Mouse (Mus musculus) midbrain, embryonic 16.5 days (tissue): Measurements from ENCODE around the gene Chrna10. TPM values are rescaled to one million over a fixed set of nuclear protein-coding genes. Genes with fewer than 3 reads are reported as not detected.

Source experiments
- ATAC-seq: fragments of 200-750 bp; cut with Nextera tagmentation; 2 replicates; pipeline ENCODE4 v1.8.0; 2017; ENCODE audit warnings: moderate TSS enrichment
- H3K27ac ChIP-seq: fragments of 300-500 bp; sonication (generic); 2 replicates; pipeline ENCODE4 v1.5.1; 2014; ENCODE audit warnings: mild to moderate bottlenecking, low read length, mixed read lengths
- H3K27me3 ChIP-seq: fragments of 300-500 bp; sonication (generic); 2 replicates; pipeline ENCODE4 v1.6.1; 2014; ENCODE audit warnings: low read depth, low read length, mixed read lengths; ENCODE audit not compliant: control insufficient read depth, insufficient read depth
- H3K36me3 ChIP-seq: fragments of 300-500 bp; sonication (generic); 2 replicates; pipeline ENCODE4 v1.6.1; 2014; ENCODE audit warnings: mild to moderate bottlenecking, low read length, moderate library complexity, mixed read lengths; ENCODE audit not compliant: control insufficient read depth, insufficient read depth
- H3K4me1 ChIP-seq: fragments of 300-500 bp; sonication (generic); 2 replicates; pipeline ENCODE4 v1.6.1; 2014; ENCODE audit warnings: mild to moderate bottlenecking, low read length, mixed read lengths; ENCODE audit not compliant: control insufficient read depth, insufficient read depth
- H3K4me2 ChIP-seq: fragments of 300-500 bp; sonication (generic); 2 replicates; pipeline ENCODE4 v1.6.1; 2014; ENCODE audit warnings: mild to moderate bottlenecking, low read length, mixed read lengths
- H3K4me3 ChIP-seq: fragments of 300-500 bp; sonication (generic); 2 replicates; pipeline ENCODE4 v1.5.1; 2014; ENCODE audit warnings: low read depth, mild to moderate bottlenecking, low read length, moderate library complexity, mixed read lengths
- H3K9ac ChIP-seq: fragments of 300-500 bp; sonication (generic); 2 replicates; pipeline ENCODE4 v1.6.1; 2014; ENCODE audit warnings: low read depth, low read length, mixed read lengths
- H3K9me3 ChIP-seq: fragments of 300-500 bp; sonication (generic); replicated peaks from 2 replicates; pipeline ENCODE4 v1.6.1; 2014; ENCODE audit warnings: mild to moderate bottlenecking, low read length, mixed read lengths; ENCODE audit not compliant: control insufficient read depth, poor library complexity, severe bottlenecking
- WGBS: fragments of 180-500 bp; shearing (Covaris S2); extraction: QIAGEN DNeasy Blood & Tissue Kit; methylation state at CpG from one replicate; pipeline ENCODE4 v1.1.7; 2014; 5-methylcytosine and 5-hydroxymethylcytosine counted together
- polyA plus RNA-seq: library from polyadenylated mRNA; unstranded; fragments of >200 nt; fragmentation: Nextera tagmentation; extraction: Ambion mirVana; gene quantifications from 2 replicates; pipeline ENCODE4 v1.2.1, GENCODE M21; 2015

Gene Chrna10
- polyA plus RNA-seq, 1 experiment from 2014 or later = not detected

- ATAC-seq = peak; percentile 100
- under 1% methylated on average over 56 of the region's 56 CpGs for WGBS
- no peaks in the 10 kb centered on the region for H3K9me3 ChIP-seq
Measured at GRCm38 (mm10) chr7:102065046-102065891, 51.4 kb downstream of the Chrna10 start, which contains the start of the genes Rnf121, Xndc1 and Xntrpc. TSS of gene Rnf121 (minus strand) at chr7:102065469. TSS of gene Xndc1 (plus strand) at chr7:102065511. TSS of gene Xntrpc (plus strand) at chr7:102065713.

GRCm38 (mm10) chr7:102064655-102065045, 52.0 kb downstream of the Chrna10 start:
- Histone ChIP-seq H3K36me3 (0 out of 2 replicates have a peak, but pooled peaks cover under 1% of the 10 kb centered on the region), H3K9me3 (no peaks in the 10 kb centered on the region), H3K27ac (peak overlapping the region; percentile 86), H3K4me1 (peaks cover 31% of the 10 kb centered on the region), H3K4me3 (peak overlapping the region; percentile 87), H3K9ac (peak overlapping the region; percentile 81), H3K27me3 (no peaks in the 10 kb centered on the region), H3K4me2 (peak overlapping the region; percentile 87)
- peak; percentile 72 for ATAC-seq
- WGBS = 2% methylated on average over 9 of the region's 9 CpGs

More at GRCm38 (mm10) chr7:102065046-102065891, 51.4 kb downstream of the Chrna10 start, which contains the start of the genes Rnf121, Xndc1 and Xntrpc:
- Histone ChIP-seq H3K4me3 (peak within 1 kb of the TSS; percentile 87), H3K27ac (peak within 1 kb of the TSS; percentile 86), H3K4me2 (peak within 1 kb of the TSS; percentile 87), H3K27me3 (no peaks in the 10 kb centered on the region), H3K9ac (peak within 1 kb of the TSS; percentile 81), H3K4me1 (peaks cover 31% of the 10 kb centered on the region), H3K36me3 (no peaks in the 10 kb centered on the region)

- ATAC-seq = no peak
- H3K27me3 ChIP-seq = no peaks in the 10 kb centered on the region
- H3K4me3 ChIP-seq = peak overlapping the region; percentile 87
- H3K4me2 ChIP-seq = peak overlapping the region; percentile 87
- H3K27ac ChIP-seq = no peak overlapping the region
- peaks cover 31% of the 10 kb centered on the region for H3K4me1 ChIP-seq
- no peak overlapping the region for H3K9ac ChIP-seq
- no peaks in the 10 kb centered on the region for H3K9me3 ChIP-seq
- H3K36me3 ChIP-seq = 0 out of 2 replicates have a peak, but pooled peaks cover 2% of the 10 kb centered on the region
- 94% methylated on average over 9 of the region's 9 CpGs for WGBS
Measured at GRCm38 (mm10) chr7:102063891-102064290, 52.7 kb downstream of the Chrna10 start.

- ATAC-seq = no peak
- Histone ChIP-seq H3K27ac (no peak overlapping the region), H3K4me2 (no peak overlapping the region), H3K36me3 (0 out of 2 replicates have a peak, but pooled peaks cover 2% of the 10 kb centered on the region), H3K27me3 (no peaks in the 10 kb centered on the region), H3K9me3 (no peaks in the 10 kb centered on the region), H3K9ac (no peak overlapping the region), H3K4me3 (no peak overlapping the region), H3K4me1 (peaks cover 31% of the 10 kb centered on the region)
- 100% methylated on average over 1 of the region's 1 CpGs for WGBS
Measured at GRCm38 (mm10) chr7:102062203-102062602, 54.4 kb downstream of the Chrna10 start.

- WGBS = 96% methylated on average over 3 of the region's 3 CpGs
Measured at GRCm38 (mm10) chr7:102061353-102061752, 55.3 kb downstream of the Chrna10 start.

More at GRCm38 (mm10) chr7:102061353-102061752, 55.3 kb downstream of the Chrna10 start:
- H3K27ac ChIP-seq = no peak overlapping the region
- H3K9ac ChIP-seq = no peak overlapping the region
- H3K9me3 ChIP-seq = no peaks in the 10 kb centered on the region
- ATAC-seq = no peak
- H3K36me3 ChIP-seq = 0 out of 2 replicates have a peak, but pooled peaks cover 2% of the 10 kb centered on the region
- no peak overlapping the region for H3K4me3 ChIP-seq
- H3K27me3 ChIP-seq = no peaks in the 10 kb centered on the region
- peaks cover 29% of the 10 kb centered on the region for H3K4me1 ChIP-seq
- no peak overlapping the region for H3K4me2 ChIP-seq

Other genes with a start within 250 kb of the Chrna10 start
- 23.7 and 24.2 TPM in 2 replicates for gene Folr1, start 246.0 kb downstream of the Chrna10 start, polyA plus RNA-seq
- gene Lamtor1, start 210.9 kb downstream of the Chrna10 start, polyA plus RNA-seq = 138 and 144 TPM in 2 replicates
- 0.21 and 0.35 TPM in 2 replicates for gene Tomt, start 210.5 kb downstream of the Chrna10 start, polyA plus RNA-seq
- gene Lrrc51, start 182.9 kb downstream of the Chrna10 start, polyA plus RNA-seq = 11.6 and 13.4 TPM in 2 replicates
- gene Numa1, start 182.7 kb downstream of the Chrna10 start, polyA plus RNA-seq = 37.8 and 47.3 TPM in 2 replicates
- 4.1 and 4.9 TPM in 2 replicates for gene Il18bp, start 98.1 kb downstream of the Chrna10 start, polyA plus RNA-seq
- gene Rnf121, start 51.4 kb downstream of the Chrna10 start, polyA plus RNA-seq = 36.1 and 36.6 TPM in 2 replicates
- gene Xndc1, start 51.3 kb downstream of the Chrna10 start, polyA plus RNA-seq = 28.7 and 31.5 TPM in 2 replicates
- 1.1 and 1.3 TPM in 2 replicates for gene Xntrpc, start 51.1 kb downstream of the Chrna10 start, polyA plus RNA-seq
- not detected in 2 replicates for gene Trpc2, start 33.7 kb downstream of the Chrna10 start, polyA plus RNA-seq
- gene Art1, start 15.1 kb downstream of the Chrna10 start, polyA plus RNA-seq = 0.25 and 0.57 TPM in 2 replicates
- gene Art5, start 7.3 kb downstream of the Chrna10 start, polyA plus RNA-seq = 0.17 TPM in 1 of 2 replicates, not detected in the other
- gene Nup98, start 93.3 kb upstream of the Chrna10 start, polyA plus RNA-seq = 19.9 and 21.2 TPM in 2 replicates
- gene Pgap2, start 93.4 kb upstream of the Chrna10 start, polyA plus RNA-seq = 57.8 and 61.3 TPM in 2 replicates
- gene Rhog, start 139.2 kb upstream of the Chrna10 start, polyA plus RNA-seq = 12.8 and 14.6 TPM in 2 replicates
- gene Stim1, start 151.0 kb upstream of the Chrna10 start, polyA plus RNA-seq = 10.2 and 12.5 TPM in 2 replicates